Mouse (Mus musculus): ENCODE results near the gene Cyp4f39. TPM values are rescaled to one million over a fixed set of nuclear protein-coding genes. Genes with fewer than 3 reads are reported as not detected.

The Cyp4f39 gene
- total and polyA plus RNA-seq, 3 experiments, result 0.27 TPM; not detected in 2

- DNase-seq (ENCODE audit: low spot score) (no peak), ATAC-seq (ENCODE audit: extremely low read depth, insufficient number of reproducible peaks, low FRiP score, poor library complexity, severe bottlenecking) (no peak)
- Histone ChIP-seq H3K36me3 (replicated peaks) (no peaks in the 10 kb centered on the region), H3K4me1 (ENCODE audit: insufficient read depth, low read depth, low read length) (no peaks in the 10 kb centered on the region), H3K4me3 (ENCODE audit: low read depth, low read length) (no peak overlapping the region), H3K9me3 (replicated peaks) (no peaks in the 10 kb centered on the region), H3K27me3 (ENCODE audit: insufficient read depth, low read length) (peaks cover 7% of the 10 kb centered on the region; the same call in 1 of the 2 replicates)
- TF ChIP-seq POLR2AphosphoS5 (IDR thresholded peaks at IDR 0.05; ENCODE audit: insufficient replicate concordance, low read depth, low read length) (no peak), GATA2 (IDR thresholded peaks at IDR 0.05; ENCODE audit: borderline replicate concordance, low read depth, low read length) (no peak), CTCF (IDR thresholded peaks at IDR 0.05; ENCODE audit: low read depth, low read length) (no peak), GATA1 (IDR thresholded peaks at IDR 0.05; ENCODE audit: borderline replicate concordance, low read length) (no peak), TAL1 (conservative IDR thresholded peaks at IDR 0.05; ENCODE audit: low read depth, low read length) (no peak)
These were observed 15.4 kb upstream of the Cyp4f39 start for GRCm38 (mm10) chr17:32437106-32437505.

GRCm38 (mm10) chr17:32443245-32443644 lies 9.3 kb upstream of the Cyp4f39 start:
- Histone ChIP-seq H3K4me3 (ENCODE audit: low read depth, low read length) (no peak overlapping the region), H3K9me3 (replicated peaks) (no peaks in the 10 kb centered on the region), H3K27me3 (ENCODE audit: insufficient read depth, low read length) (peaks cover 3% of the 10 kb centered on the region; the same call in 1 of the 2 replicates), H3K4me1 (ENCODE audit: insufficient read depth, low read depth, low read length) (no peaks in the 10 kb centered on the region), H3K36me3 (replicated peaks) (no peaks in the 10 kb centered on the region)
- ATAC-seq (ENCODE audit: extremely low read depth, insufficient number of reproducible peaks, low FRiP score, poor library complexity, severe bottlenecking), result no peak
- DNase-seq (ENCODE audit: low spot score), result no peak
- TF ChIP-seq GATA1 (IDR thresholded peaks at IDR 0.05; ENCODE audit: borderline replicate concordance, low read length), result no peak
- no peak for TF ChIP-seq TAL1 (conservative IDR thresholded peaks at IDR 0.05; ENCODE audit: low read depth, low read length)
- TF ChIP-seq GATA2 (IDR thresholded peaks at IDR 0.05; ENCODE audit: borderline replicate concordance, low read depth, low read length), result no peak
- TF ChIP-seq CTCF (IDR thresholded peaks at IDR 0.05; ENCODE audit: low read depth, low read length), result no peak
- TF ChIP-seq POLR2AphosphoS5 (IDR thresholded peaks at IDR 0.05; ENCODE audit: insufficient replicate concordance, low read depth, low read length), result no peak

GRCm38 (mm10) chr17:32445016-32445415 lies 7.5 kb upstream of the Cyp4f39 start:
- no peak for ATAC-seq (ENCODE audit: extremely low read depth, insufficient number of reproducible peaks, low FRiP score, poor library complexity, severe bottlenecking)

GRCm38 (mm10) chr17:32447195-32447594 lies 5.3 kb upstream of the Cyp4f39 start:
- Histone ChIP-seq H3K27me3 (ENCODE audit: insufficient read depth, low read length) (peaks cover 3% of the 10 kb centered on the region; the same call in 1 of the 2 replicates), H3K4me3 (ENCODE audit: low read depth, low read length) (no peak overlapping the region), H3K9me3 (replicated peaks) (peaks cover 2% of the 10 kb centered on the region), H3K36me3 (replicated peaks) (no peaks in the 10 kb centered on the region), H3K4me1 (ENCODE audit: insufficient read depth, low read depth, low read length) (no peaks in the 10 kb centered on the region)
- no peak for DNase-seq (ENCODE audit: low spot score)
- no peak for TF ChIP-seq TAL1 (conservative IDR thresholded peaks at IDR 0.05; ENCODE audit: low read depth, low read length)
- TF ChIP-seq POLR2AphosphoS5 (IDR thresholded peaks at IDR 0.05; ENCODE audit: insufficient replicate concordance, low read depth, low read length), result no peak
- no peak for TF ChIP-seq CTCF (IDR thresholded peaks at IDR 0.05; ENCODE audit: low read depth, low read length)
- TF ChIP-seq GATA2 (IDR thresholded peaks at IDR 0.05; ENCODE audit: borderline replicate concordance, low read depth, low read length), result no peak
- TF ChIP-seq GATA1 (IDR thresholded peaks at IDR 0.05; ENCODE audit: borderline replicate concordance, low read length), result no peak
- ATAC-seq (ENCODE audit: extremely low read depth, insufficient number of reproducible peaks, low FRiP score, poor library complexity, severe bottlenecking), result no peak

More at GRCm38 (mm10) chr17:32445016-32445415, 7.5 kb upstream of the Cyp4f39 start:
- Histone ChIP-seq H3K4me3 (ENCODE audit: low read depth, low read length) (no peak overlapping the region), H3K4me1 (ENCODE audit: insufficient read depth, low read depth, low read length) (no peaks in the 10 kb centered on the region), H3K36me3 (replicated peaks) (no peaks in the 10 kb centered on the region), H3K27me3 (ENCODE audit: insufficient read depth, low read length) (peaks cover 3% of the 10 kb centered on the region; the same call in 1 of the 2 replicates), H3K9me3 (replicated peaks) (peaks cover 2% of the 10 kb centered on the region)
- TF ChIP-seq GATA1 (IDR thresholded peaks at IDR 0.05; ENCODE audit: borderline replicate concordance, low read length), result no peak
- TF ChIP-seq CTCF (IDR thresholded peaks at IDR 0.05; ENCODE audit: low read depth, low read length), result no peak
- TF ChIP-seq POLR2AphosphoS5 (IDR thresholded peaks at IDR 0.05; ENCODE audit: insufficient replicate concordance, low read depth, low read length), result no peak
- TF ChIP-seq TAL1 (conservative IDR thresholded peaks at IDR 0.05; ENCODE audit: low read depth, low read length), result no peak
- TF ChIP-seq GATA2 (IDR thresholded peaks at IDR 0.05; ENCODE audit: borderline replicate concordance, low read depth, low read length), result no peak
- DNase-seq (ENCODE audit: low spot score), result no peak

- H3K9me3 ChIP-seq (replicated peaks), result peaks cover 2% of the 10 kb centered on the region
- DNase-seq (ENCODE audit: low spot score), result no peak
- peaks cover 3% of the 10 kb centered on the region; the same call in 1 of the 2 replicates for H3K27me3 ChIP-seq (ENCODE audit: insufficient read depth, low read length)
- no peaks in the 10 kb centered on the region for H3K36me3 ChIP-seq (replicated peaks)
- no peak for ATAC-seq (ENCODE audit: extremely low read depth, insufficient number of reproducible peaks, low FRiP score, poor library complexity, severe bottlenecking)
- no peak for TF ChIP-seq CTCF (IDR thresholded peaks at IDR 0.05; ENCODE audit: low read depth, low read length)
- no peak overlapping the region for H3K4me3 ChIP-seq (ENCODE audit: low read depth, low read length)
- 0 out of 2 replicates have a peak, but pooled peaks cover 4% of the 10 kb centered on the region for H3K4me1 ChIP-seq (ENCODE audit: insufficient read depth, low read depth, low read length)
These were observed 3.5 kb upstream of the Cyp4f39 start for GRCm38 (mm10) chr17:32449042-32449441.

- H3K4me1 ChIP-seq (ENCODE audit: insufficient read depth, low read depth, low read length), result 0 out of 2 replicates have a peak, but pooled peaks cover 4% of the 10 kb centered on the region
- DNase-seq (ENCODE audit: low spot score), result no peak
- no peak overlapping the region for H3K4me3 ChIP-seq (ENCODE audit: low read depth, low read length)
- peaks cover 2% of the 10 kb centered on the region for H3K9me3 ChIP-seq (replicated peaks)
- no peaks in the 10 kb centered on the region for H3K36me3 ChIP-seq (replicated peaks)
- H3K27me3 ChIP-seq (ENCODE audit: insufficient read depth, low read length), result no peaks in the 10 kb centered on the region; the same call in 1 of the 2 replicates
- no peak for ATAC-seq (ENCODE audit: extremely low read depth, insufficient number of reproducible peaks, low FRiP score, poor library complexity, severe bottlenecking)
- TF ChIP-seq TAL1 (conservative IDR thresholded peaks at IDR 0.05; ENCODE audit: low read depth, low read length), result no peak
- TF ChIP-seq POLR2AphosphoS5 (IDR thresholded peaks at IDR 0.05; ENCODE audit: insufficient replicate concordance, low read depth, low read length), result no peak
- TF ChIP-seq CTCF (IDR thresholded peaks at IDR 0.05; ENCODE audit: low read depth, low read length), result no peak
- no peak for TF ChIP-seq GATA1 (IDR thresholded peaks at IDR 0.05; ENCODE audit: borderline replicate concordance, low read length)
- TF ChIP-seq GATA2 (IDR thresholded peaks at IDR 0.05; ENCODE audit: borderline replicate concordance, low read depth, low read length), result no peak
These were observed 1.5 kb upstream of the Cyp4f39 start for GRCm38 (mm10) chr17:32450844-32451537.
